Mouse (Mus musculus) stomach, embryonic 16.5 days (tissue): Measurements from ENCODE around the gene Nsun2. TPM values are rescaled to one million over a fixed set of nuclear protein-coding genes. Genes with fewer than 3 reads are reported as not detected.
"Not testable (repeated sequence)": the region's sequence is repeated elsewhere in the genome, so short reads cannot be mapped to it uniquely, and the experiment has no call there.

Source experiments
- ATAC-seq: fragments of 200-750 bp; cut with Nextera tagmentation; 2 replicates; pipeline ENCODE4 v1.8.0; 2017; ENCODE audit warnings: moderate number of reproducible peaks, moderate TSS enrichment; ENCODE audit not compliant: insufficient read depth, low FRiP score
- H3K27ac ChIP-seq: fragments of 300-500 bp; sonication (generic); 2 replicates; pipeline ENCODE4 v1.5.1; 2014; ENCODE audit warnings: low read length
- H3K27me3 ChIP-seq: fragments of 300-500 bp; sonication (generic); 2 replicates; pipeline ENCODE4 v1.6.1; 2014; ENCODE audit warnings: low read length, control low read depth, mixed read lengths; ENCODE audit not compliant: control insufficient read depth, insufficient read depth
- H3K36me3 ChIP-seq: fragments of 300-500 bp; sonication (generic); 2 replicates; pipeline ENCODE4 v1.6.1; 2014; ENCODE audit warnings: low read length; ENCODE audit not compliant: control insufficient read depth, insufficient read depth
- H3K4me1 ChIP-seq: fragments of 300-500 bp; sonication (generic); 2 replicates; pipeline ENCODE4 v1.6.1; 2014; ENCODE audit warnings: low read length, control low read depth, mixed read lengths; ENCODE audit not compliant: control insufficient read depth, insufficient read depth
- H3K4me2 ChIP-seq: fragments of 300-500 bp; sonication (generic); 2 replicates; pipeline ENCODE4 v1.6.1; 2014; ENCODE audit warnings: low read depth, low read length, mixed read lengths
- H3K4me3 ChIP-seq: fragments of 300-500 bp; sonication (generic); replicated peaks from 2 replicates; pipeline ENCODE4 v1.5.1; 2014; ENCODE audit warnings: mild to moderate bottlenecking, low read length
- H3K9ac ChIP-seq: fragments of 300-500 bp; sonication (generic); 2 replicates; pipeline ENCODE4 v1.6.1; 2014; ENCODE audit warnings: low read length
- H3K9me3 ChIP-seq: fragments of 300-500 bp; sonication (generic); replicated peaks from 2 replicates; pipeline ENCODE4 v1.6.1; 2016; ENCODE audit warnings: low read length, control low read depth; ENCODE audit not compliant: control insufficient read depth
- WGBS: fragments of 180-500 bp; shearing (Covaris S2); extraction: QIAGEN DNeasy Blood & Tissue Kit; methylation state at CpG from one replicate; pipeline ENCODE4 v1.1.7; 2014; 5-methylcytosine and 5-hydroxymethylcytosine counted together
- polyA plus RNA-seq: library from polyadenylated mRNA; unstranded; fragments of >200 nt; fragmentation: Nextera tagmentation; extraction: Ambion mirVana; gene quantifications from 2 replicates; pipeline ENCODE4 v1.2.1, GENCODE M21; 2015

The Nsun2 gene
- polyA plus RNA-seq, 1 experiment from 2014 or later = 108 TPM

DNA sequence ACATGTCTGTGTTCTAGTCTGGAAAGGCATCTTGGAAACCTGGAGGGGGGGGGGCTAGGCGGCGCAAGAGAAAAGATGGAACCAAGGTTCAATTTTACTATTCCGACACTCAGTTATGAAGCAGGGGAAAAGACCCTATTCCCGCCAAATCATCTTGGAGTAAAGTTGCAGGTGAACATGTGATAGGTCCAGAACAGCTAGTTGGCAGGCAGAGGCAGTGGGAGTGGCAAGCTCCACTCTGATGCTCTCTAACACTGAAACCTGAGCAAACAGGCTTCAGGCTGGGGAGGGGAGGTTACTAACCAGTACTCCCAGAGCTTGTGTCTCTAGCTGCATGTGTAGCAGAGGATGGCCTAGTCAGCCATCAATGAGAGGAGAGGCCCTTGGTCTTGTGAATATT, 31.9 kb downstream of the Nsun2 start:
- H3K4me2 ChIP-seq, H3K27ac ChIP-seq, H3K36me3 ChIP-seq, H3K27me3 ChIP-seq, H3K9ac ChIP-seq, ATAC-seq, H3K4me1 ChIP-seq, H3K4me3 ChIP-seq, H3K9me3 ChIP-seq: not testable (repeated sequence)
- 91% methylated on average over 4 of the region's 4 CpGs for WGBS

DNA sequence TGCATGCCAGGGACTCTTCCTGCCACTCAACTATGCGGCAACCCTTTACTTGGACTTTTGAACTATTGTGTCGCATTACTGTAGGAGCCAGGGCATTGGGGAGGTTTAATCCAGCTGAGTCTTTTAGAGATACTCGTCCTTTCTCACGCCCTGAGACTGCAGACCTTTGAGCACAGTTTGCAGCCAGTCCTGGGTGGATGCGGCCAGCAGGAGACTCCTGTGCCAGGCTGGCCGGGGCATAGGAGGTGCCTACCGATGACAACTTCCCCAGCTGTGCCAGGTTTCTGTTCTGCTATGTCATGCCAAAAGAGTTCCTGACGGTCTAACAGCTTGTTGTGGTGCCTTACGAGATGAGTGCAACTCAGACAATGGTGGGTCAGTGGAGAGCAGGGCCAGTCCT, 35.7 kb downstream of the Nsun2 start:
- Histone ChIP-seq H3K4me1 (no peaks in the 10 kb centered on the region), H3K4me3 (no peak overlapping the region), H3K27ac (no peak overlapping the region), H3K9ac (no peak overlapping the region), H3K4me2 (no peak overlapping the region), H3K36me3 (no peaks in the 10 kb centered on the region), H3K9me3 (no peaks in the 10 kb centered on the region), H3K27me3 (no peaks in the 10 kb centered on the region)
- no peak for ATAC-seq
- 86% methylated on average over 9 of the region's 9 CpGs for WGBS

DNA sequence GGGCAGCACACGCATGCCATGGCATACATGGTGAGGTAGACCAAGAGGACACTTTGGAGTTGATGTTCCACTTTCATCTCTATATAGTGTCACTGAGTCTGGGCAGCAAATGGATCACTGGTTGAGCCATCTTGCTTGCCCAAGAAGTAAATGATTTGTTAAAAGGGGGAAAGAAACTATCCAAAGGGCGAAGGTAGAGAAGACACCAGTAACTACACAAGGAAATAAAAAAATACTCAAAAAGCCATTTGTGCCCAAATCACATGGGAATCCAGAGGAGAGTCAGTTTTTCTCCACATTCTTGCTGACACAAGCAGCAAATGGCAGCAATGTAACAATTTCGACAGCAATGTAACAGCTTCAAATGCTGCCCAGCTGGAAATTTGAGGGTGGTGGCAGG, 39.0 kb downstream of the Nsun2 start:
- Histone ChIP-seq H3K9ac (no peak overlapping the region), H3K27me3 (no peaks in the 10 kb centered on the region), H3K27ac (no peak overlapping the region), H3K4me3 (no peak overlapping the region), H3K4me1 (peaks cover 4% of the 10 kb centered on the region; the same call in 1 of the 2 replicates), H3K36me3 (no peaks in the 10 kb centered on the region), H3K4me2 (no peak overlapping the region), H3K9me3 (no peaks in the 10 kb centered on the region)
- 93% methylated on average over 3 of the region's 3 CpGs for WGBS
- ATAC-seq = no peak

GRCm38 (mm10) chr13:69576676-69577075, 43.1 kb downstream of the Nsun2 start:
- H3K27ac ChIP-seq = no peak overlapping the region
- peaks cover 4% of the 10 kb centered on the region; the same call in 1 of the 2 replicates for H3K4me1 ChIP-seq
- ATAC-seq = no peak
- no peaks in the 10 kb centered on the region for H3K36me3 ChIP-seq
- no peaks in the 10 kb centered on the region for H3K9me3 ChIP-seq
- 59% methylated on average over 11 of the region's 11 CpGs for WGBS
- H3K4me2 ChIP-seq = no peak overlapping the region
- no peak overlapping the region for H3K4me3 ChIP-seq
- no peaks in the 10 kb centered on the region for H3K27me3 ChIP-seq
- no peak overlapping the region for H3K9ac ChIP-seq

GRCm38 (mm10) chr13:69577181-69577834, 43.8 kb downstream of the Nsun2 start:
- 87% methylated on average over 16 of the region's 16 CpGs for WGBS
- H3K36me3 ChIP-seq = no peaks in the 10 kb centered on the region
- no peak for ATAC-seq

DNA sequence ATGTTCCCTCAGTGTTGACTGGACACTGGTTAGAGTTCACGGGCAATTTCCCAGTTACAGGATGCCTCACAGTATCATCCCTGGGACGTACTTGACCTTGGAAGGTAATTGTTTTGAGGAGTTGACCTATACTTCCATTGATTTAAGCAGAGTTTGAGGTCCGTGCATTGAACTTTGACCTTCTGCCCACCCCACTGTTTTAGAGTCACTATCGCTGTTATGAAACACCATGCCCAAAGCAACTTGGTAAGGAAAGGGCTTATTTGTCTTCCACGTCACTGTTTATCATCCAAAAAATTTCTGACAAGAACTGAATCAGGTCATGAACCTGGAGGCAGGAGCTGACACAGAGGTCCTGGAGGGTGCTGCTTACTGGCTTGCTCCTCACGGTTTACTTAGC, 48.9 kb downstream of the Nsun2 start:
- Histone ChIP-seq H3K9me3 (no peaks in the 10 kb centered on the region), H3K27me3 (no peaks in the 10 kb centered on the region), H3K4me2 (no peak overlapping the region), H3K4me3 (no peak overlapping the region), H3K4me1 (peaks cover 10% of the 10 kb centered on the region), H3K27ac (no peak overlapping the region), H3K9ac (no peak overlapping the region), H3K36me3 (no peaks in the 10 kb centered on the region)
- no peak for ATAC-seq
- WGBS = 84% methylated on average over 6 of the region's 6 CpGs

More at GRCm38 (mm10) chr13:69577181-69577834, 43.8 kb downstream of the Nsun2 start:
- no peak overlapping the region for H3K9ac ChIP-seq
- H3K9me3 ChIP-seq = no peaks in the 10 kb centered on the region
- peaks cover 4% of the 10 kb centered on the region; the same call in 1 of the 2 replicates for H3K4me1 ChIP-seq
- H3K27ac ChIP-seq = no peak overlapping the region
- no peak overlapping the region for H3K4me2 ChIP-seq
- no peaks in the 10 kb centered on the region for H3K27me3 ChIP-seq
- no peak overlapping the region for H3K4me3 ChIP-seq

GRCm38 (mm10) chr13:69583591-69583990, 50.0 kb downstream of the Nsun2 start:
- no peak for ATAC-seq
- Histone ChIP-seq H3K9ac (no peak overlapping the region), H3K27ac (no peak overlapping the region), H3K36me3 (no peaks in the 10 kb centered on the region), H3K27me3 (no peaks in the 10 kb centered on the region), H3K4me3 (no peak overlapping the region), H3K4me1 (peaks cover 10% of the 10 kb centered on the region), H3K4me2 (no peak overlapping the region), H3K9me3 (no peaks in the 10 kb centered on the region)
- 83% methylated on average over 6 of the region's 6 CpGs for WGBS

- no peaks in the 10 kb centered on the region for H3K36me3 ChIP-seq
- no peak overlapping the region for H3K9ac ChIP-seq
- H3K27me3 ChIP-seq = no peaks in the 10 kb centered on the region
- 53% methylated on average over 6 of the region's 6 CpGs for WGBS
- no peak overlapping the region for H3K4me3 ChIP-seq
- H3K9me3 ChIP-seq = no peaks in the 10 kb centered on the region
- ATAC-seq = no peak
- no peak overlapping the region for H3K27ac ChIP-seq
- no peak overlapping the region for H3K4me2 ChIP-seq
- H3K4me1 ChIP-seq = peaks cover 10% of the 10 kb centered on the region
Observed at GRCm38 (mm10) chr13:69585828-69586227, 52.3 kb downstream of the Nsun2 start.

GRCm38 (mm10) chr13:69586337-69586736, 52.8 kb downstream of the Nsun2 start:
- Histone ChIP-seq H3K9ac (no peak overlapping the region), H3K27me3 (no peaks in the 10 kb centered on the region), H3K9me3 (no peaks in the 10 kb centered on the region), H3K4me3 (no peak overlapping the region), H3K36me3 (no peaks in the 10 kb centered on the region), H3K27ac (no peak overlapping the region), H3K4me2 (no peak overlapping the region), H3K4me1 (peaks cover 10% of the 10 kb centered on the region)
- 63% methylated on average over 10 of the region's 10 CpGs for WGBS
- ATAC-seq = no peak
